Mouse (Mus musculus) adrenal gland, postnatal 25 days (tissue): ENCODE data around the gene Fam210b. TPM values are rescaled to one million over a fixed set of nuclear protein-coding genes. Genes with fewer than 3 reads are reported as not detected.

Experiments
- DNase-seq: peaks from one replicate; pipeline ENCODE4 v3.0.0; 2021; ENCODE audit warnings: mixed read lengths
- total RNA-seq: library from RNA; stranded (reverse); gene quantifications from 2 replicates; pipeline ENCODE4 v1.2.3, GENCODE M21; 2021

The Fam210b gene
- total RNA-seq, 1 experiment from 2014 or later: 31.9 TPM

DNA sequence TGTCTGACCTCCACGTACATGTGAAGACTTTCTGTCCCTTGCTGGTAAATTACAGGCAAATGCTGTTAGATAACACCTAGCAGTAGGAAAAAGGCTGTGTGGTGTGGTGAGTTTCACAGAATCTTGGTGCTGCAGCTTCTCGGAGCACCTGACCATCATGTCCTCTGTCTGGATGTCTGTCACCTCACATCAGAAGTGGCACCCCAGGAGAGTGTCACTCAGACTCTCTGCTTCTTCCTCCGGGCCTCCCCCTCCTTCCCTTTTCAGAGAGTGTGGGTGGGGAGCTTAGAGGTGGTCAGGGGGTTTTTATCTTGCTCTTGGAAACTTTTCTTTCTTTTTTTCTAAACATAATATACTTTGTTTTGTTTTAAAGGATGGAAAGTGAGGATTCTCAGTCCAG lies 59.6 kb downstream of the Fam210b start:
- DNase-seq: no peak

Other genes with a start within 250 kb of the Fam210b start
- gene Mc3r, start 97.1 kb upstream of the Fam210b start, total RNA-seq: not detected in 2 replicates
- gene Aurka, start 25.0 kb downstream of the Fam210b start, total RNA-seq: 6.7 and 9.6 TPM in 2 replicates
- gene Cstf1, start 25.1 kb downstream of the Fam210b start, total RNA-seq: 34.0 and 36.4 TPM in 2 replicates
- not detected in 2 replicates for gene Cass4, start 48.2 kb downstream of the Fam210b start, total RNA-seq
- 75.6 and 85.2 TPM in 2 replicates for gene Rtf2, start 95.0 kb downstream of the Fam210b start, total RNA-seq
- not detected in 2 replicates for gene Gcnt7, start 113.0 kb downstream of the Fam210b start, total RNA-seq
- gene Fam209, start 127.0 kb downstream of the Fam210b start, total RNA-seq: 0.49 TPM in 1 of 2 replicates, not detected in the other
- gene Tfap2c, start 204.0 kb downstream of the Fam210b start, total RNA-seq: not detected in 2 replicates